Mouse (Mus musculus) ovary, adult 10 weeks (tissue): ENCODE results near the gene Serbp1. TPM values are rescaled to one million over a fixed set of nuclear protein-coding genes. Genes with fewer than 3 reads are reported as not detected.

Source experiments
- polyA plus RNA-seq: library from polyadenylated mRNA; stranded (reverse); fragments of 350-450 nt; fragmentation: Illumina TruSeq; extraction: RNeasy Lipid Tissue Mini Kit (QIAGEN cat#74804); gene quantifications from one replicate; pipeline ENCODE4 v1.2.3, GENCODE M21; 2014

The Serbp1 gene
- polyA plus RNA-seq: 1,657 TPM

GRCm38 (mm10) chr6:67237977-67238376, at the start of gene Serbp1:
TSS of gene Serbp1 (plus strand) at chr6:67238176.

Other genes with a start within 250 kb of the Serbp1 start
- 57.1 TPM for gene Gadd45a, start 200.7 kb upstream of the Serbp1 start, polyA plus RNA-seq
- gene Il12rb2, start 138.0 kb downstream of the Serbp1 start, polyA plus RNA-seq: 1.8 TPM